Comparison of ENCODE assay signal across 8 mouse cellular contexts in the genomic region with DNA sequence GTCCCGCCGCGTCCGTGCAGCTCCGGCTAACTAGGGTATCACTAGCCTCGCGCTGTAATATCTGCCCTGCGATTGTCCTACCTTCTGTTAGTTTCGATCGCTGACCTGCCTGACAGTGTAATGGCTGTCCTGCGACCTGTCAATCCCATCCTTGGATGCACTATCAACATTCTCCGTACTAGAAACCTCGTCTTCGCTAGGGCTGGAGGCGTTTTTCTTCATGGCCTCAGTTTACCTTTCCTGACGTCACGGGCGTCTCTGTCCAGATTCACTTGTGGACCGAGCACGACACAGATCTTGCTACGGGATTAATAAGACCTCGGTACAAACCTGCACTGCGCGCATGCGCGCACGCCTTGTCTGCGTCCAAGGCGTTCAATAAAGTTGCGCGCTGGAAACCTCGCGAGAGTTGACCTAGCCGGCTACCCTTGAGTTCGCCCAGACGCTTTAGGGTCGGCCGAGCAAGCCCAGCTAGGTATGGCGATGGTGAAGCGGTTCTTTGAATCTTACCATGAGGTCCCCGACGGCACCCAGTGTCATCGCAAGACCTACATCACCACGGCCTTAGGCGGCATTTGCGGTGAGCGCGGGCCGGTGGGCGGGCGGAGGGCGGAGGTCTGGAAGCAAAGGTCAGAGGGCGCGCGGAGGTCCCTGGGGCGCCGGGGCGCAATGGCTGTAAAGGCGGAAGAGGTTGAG. TPM values are rescaled to one million over a fixed set of nuclear protein-coding genes. Genes with fewer than 3 reads are reported as not detected.
A peak's percentile ranks its signal among the peaks of the same experiment; 100 is the strongest.
DNase-seq lines count a peak whose midpoint lies in the region; ATAC-seq lines count a peak whose summit lies in the region.

A gene (plus strand): TSS at position 405 of the 696 bp plus-strand sequence.
A gene (minus strand): TSS at position 660 of the 696 bp plus-strand sequence.

- H3K27ac ChIP-seq in hindbrain, embryonic 14.5 days = peak within 1 kb of the TSS; percentile 88

- peak; percentile 74 for ATAC-seq in hindbrain, embryonic 14.5 days (ENCODE audit: low FRiP score)

- H3K4me1 ChIP-seq in hindbrain, embryonic 14.5 days (replicated peaks; ENCODE audit: control insufficient read depth, insufficient read depth, low read length) = peaks cover 25% of the 10 kb centered on the region

- peak within 1 kb of the TSS; percentile 86 for H3K9ac ChIP-seq in hindbrain, embryonic 14.5 days

- peak within 1 kb of the TSS; percentile 83 for H3K4me2 ChIP-seq in hindbrain, embryonic 14.5 days (replicated peaks)

- H3K27me3 ChIP-seq in hindbrain, embryonic 14.5 days (ENCODE audit: control insufficient read depth, insufficient read depth, low read length) = no peaks in the 10 kb centered on the region

- peak; percentile 98 for DNase-seq in R1 (ENCODE audit: low read depth, low spot score)
- peak; percentile 96 to 98 for DNase-seq in cerebellum, postnatal 25 days
- DNase-seq in frontal cortex, postnatal 25 days (ENCODE audit: low spot score in 2 of 2) = peak; percentile 90 to 93
- DNase-seq in hindbrain, embryonic 14.5 days (ENCODE audit: low spot score) = peak; percentile 100
- DNase-seq in layer of hippocampus, postnatal 36 days = peak; percentile 84 to 87
- DNase-seq in lung, postnatal 36 days = peak; percentile 98
- DNase-seq in retina, postnatal 1 day = peak; percentile 98
- peak; percentile 88 to 92 for DNase-seq in urinary bladder, adult 18-20 months (ENCODE audit: low spot score in 2 of 2)

- under 1% methylated on average over 59 of the region's 59 CpGs for WGBS in hindbrain, embryonic 14.5 days

- no peaks in the 10 kb centered on the region for H3K9me3 ChIP-seq in hindbrain, embryonic 14.5 days (ENCODE audit: control insufficient read depth, low read length)

- H3K36me3 ChIP-seq in hindbrain, embryonic 14.5 days (replicated peaks; ENCODE audit: control insufficient read depth, insufficient read depth) = peaks cover 30% of the 10 kb centered on the region

- H3K4me3 ChIP-seq in hindbrain, embryonic 14.5 days (replicated peaks; ENCODE audit: low read length) = peak within 1 kb of the TSS; percentile 76

RNA-seq across cellular contexts. Expression of the first gene that starts in this region (rescaled TPM):
- polyA plus RNA-seq in hindbrain, embryonic 14.5 days (2014; fragmentation: Nextera tagmentation; extraction: Ambion mirVana) = 577 and 678 TPM in 2 replicates
- 100 to 1,000 TPM; 213 to 221 TPM for total RNA-seq in layer of hippocampus, postnatal 36 days (2021)

RNA-seq across cellular contexts. Expression of the second gene that starts in this region (rescaled TPM):
- polyA plus RNA-seq in hindbrain, embryonic 14.5 days (2014; fragmentation: Nextera tagmentation; extraction: Ambion mirVana) = 15.9 and 22.9 TPM in 2 replicates
- total RNA-seq in layer of hippocampus, postnatal 36 days (2021) = 10 to 100 TPM; 10.4 to 14.2 TPM

Comparison
In these comparisons a context has a peak if more than half of its experiments do, and no peak if none do; other contexts are left out.
1. Peak in every context shown above with its lines: DNase-seq, ATAC-seq, H3K4me3 ChIP-seq and H3K27ac ChIP-seq.